Mouse (Mus musculus): Measurements from ENCODE around the gene Smad3. TPM values are rescaled to one million over a fixed set of nuclear protein-coding genes. Genes with fewer than 3 reads are reported as not detected.
A peak's percentile ranks its signal among the peaks of the same experiment; 100 is the strongest.

The Smad3 gene
- polyA plus RNA-seq, 1 experiment from 2014 or later, result 7.0 TPM

GRCm38 (mm10) chr9:63614018-63614985, 143.5 kb downstream of the Smad3 start:
- Histone ChIP-seq H3K4me2 (replicated peaks) (no peak overlapping the region), H3K27me3 (no peaks in the 10 kb centered on the region), H3K4me1 (peaks cover 22% of the 10 kb centered on the region), H3K9ac (replicated peaks) (no peak overlapping the region), H3K4me3 (no peak overlapping the region), H3K9me3 (no peaks in the 10 kb centered on the region), H3K36me3 (peaks cover 17% of the 10 kb centered on the region), H3K27ac (replicated peaks) (no peak overlapping the region)
- no peak for ATAC-seq (replicated peaks)
- 74% methylated on average over 11 of the region's 11 CpGs for WGBS

GRCm38 (mm10) chr9:63613569-63613968, 144.2 kb downstream of the Smad3 start:
- Histone ChIP-seq H3K4me1 (peaks cover 22% of the 10 kb centered on the region), H3K36me3 (peaks cover 11% of the 10 kb centered on the region), H3K9ac (replicated peaks) (no peak overlapping the region), H3K27ac (replicated peaks) (no peak overlapping the region), H3K4me3 (no peak overlapping the region), H3K4me2 (replicated peaks) (peak overlapping the region; percentile 1; the same call in 1 of the 2 replicates), H3K9me3 (no peaks in the 10 kb centered on the region), H3K27me3 (no peaks in the 10 kb centered on the region)
- 26% methylated on average over 1 of the region's 1 CpGs for WGBS
- ATAC-seq (replicated peaks), result 0 out of 2 replicates have a peak, but pooled peaks have one; percentile 13

GRCm38 (mm10) chr9:63612565-63613515, 145.0 kb downstream of the Smad3 start:
- ATAC-seq (replicated peaks), result 0 out of 2 replicates have a peak, but pooled peaks have one; percentile 26
- H3K27ac ChIP-seq (replicated peaks), result no peak overlapping the region
- 38% methylated on average over 16 of the region's 16 CpGs for WGBS

GRCm38 (mm10) chr9:63611967-63612366, 145.8 kb downstream of the Smad3 start:
- Histone ChIP-seq H3K4me1 (peaks cover 22% of the 10 kb centered on the region), H3K9ac (replicated peaks) (no peak overlapping the region), H3K27ac (replicated peaks) (no peak overlapping the region), H3K27me3 (no peaks in the 10 kb centered on the region), H3K36me3 (peaks cover under 1% of the 10 kb centered on the region; the same call in 1 of the 2 replicates), H3K4me2 (replicated peaks) (no peak overlapping the region), H3K9me3 (no peaks in the 10 kb centered on the region), H3K4me3 (no peak overlapping the region)
- 75% methylated on average over 5 of the region's 5 CpGs for WGBS
- no peak for ATAC-seq (replicated peaks)

More at GRCm38 (mm10) chr9:63612565-63613515, 145.0 kb downstream of the Smad3 start:
- no peaks in the 10 kb centered on the region for H3K27me3 ChIP-seq
- H3K4me2 ChIP-seq (replicated peaks), result peak overlapping the region; percentile 1; the same call in 1 of the 2 replicates
- no peaks in the 10 kb centered on the region for H3K9me3 ChIP-seq
- no peak overlapping the region for H3K4me3 ChIP-seq
- H3K36me3 ChIP-seq, result peaks cover 8% of the 10 kb centered on the region; the same call in 1 of the 2 replicates
- no peak overlapping the region for H3K9ac ChIP-seq (replicated peaks)
- peaks cover 22% of the 10 kb centered on the region for H3K4me1 ChIP-seq

GRCm38 (mm10) chr9:63610841-63611366, 146.9 kb downstream of the Smad3 start:
- no peak overlapping the region for H3K27ac ChIP-seq (replicated peaks)
- H3K9me3 ChIP-seq, result no peaks in the 10 kb centered on the region
- 14% methylated on average over 13 of the region's 13 CpGs for WGBS
- no peak for ATAC-seq (replicated peaks)
- H3K4me3 ChIP-seq, result no peak overlapping the region
- H3K4me2 ChIP-seq (replicated peaks), result no peak overlapping the region
- peaks cover 22% of the 10 kb centered on the region for H3K4me1 ChIP-seq
- H3K27me3 ChIP-seq, result no peaks in the 10 kb centered on the region
- no peak overlapping the region for H3K9ac ChIP-seq (replicated peaks)
- no peaks in the 10 kb centered on the region for H3K36me3 ChIP-seq

- ATAC-seq (replicated peaks), result no peak
- peaks cover 22% of the 10 kb centered on the region for H3K4me1 ChIP-seq
- H3K4me3 ChIP-seq, result no peak overlapping the region
- WGBS, result 87% methylated on average over 6 of the region's 6 CpGs
- no peak overlapping the region for H3K9ac ChIP-seq (replicated peaks)
- no peaks in the 10 kb centered on the region for H3K9me3 ChIP-seq
- H3K27ac ChIP-seq (replicated peaks), result no peak overlapping the region
- H3K4me2 ChIP-seq (replicated peaks), result no peak overlapping the region
- H3K36me3 ChIP-seq, result no peaks in the 10 kb centered on the region
- H3K27me3 ChIP-seq, result no peaks in the 10 kb centered on the region
Observed at GRCm38 (mm10) chr9:63610231-63610630, 147.6 kb downstream of the Smad3 start.

GRCm38 (mm10) chr9:63609776-63610175, 148.0 kb downstream of the Smad3 start:
- no peak overlapping the region for H3K9ac ChIP-seq (replicated peaks)
- 91% methylated on average over 2 of the region's 2 CpGs for WGBS

GRCm38 (mm10) chr9:63609246-63609645, 148.5 kb downstream of the Smad3 start:
- WGBS, result 75% methylated on average over 8 of the region's 8 CpGs

More at GRCm38 (mm10) chr9:63609776-63610175, 148.0 kb downstream of the Smad3 start:
- Histone ChIP-seq H3K9me3 (no peaks in the 10 kb centered on the region), H3K27ac (replicated peaks) (no peak overlapping the region), H3K27me3 (no peaks in the 10 kb centered on the region), H3K36me3 (no peaks in the 10 kb centered on the region), H3K4me2 (replicated peaks) (no peak overlapping the region), H3K4me3 (no peak overlapping the region), H3K4me1 (peaks cover 22% of the 10 kb centered on the region)
- no peak for ATAC-seq (replicated peaks)

GRCm38 (mm10) chr9:63608006-63608405, 149.8 kb downstream of the Smad3 start:
- Histone ChIP-seq H3K4me1 (peaks cover 26% of the 10 kb centered on the region), H3K4me3 (no peak overlapping the region), H3K27ac (replicated peaks) (no peak overlapping the region), H3K9me3 (no peaks in the 10 kb centered on the region), H3K9ac (replicated peaks) (no peak overlapping the region), H3K36me3 (no peaks in the 10 kb centered on the region), H3K4me2 (replicated peaks) (no peak overlapping the region), H3K27me3 (no peaks in the 10 kb centered on the region)
- no peak for ATAC-seq (replicated peaks)
- 69% methylated on average over 6 of the region's 6 CpGs for WGBS

More at GRCm38 (mm10) chr9:63609246-63609645, 148.5 kb downstream of the Smad3 start:
- no peak overlapping the region for H3K4me3 ChIP-seq
- H3K4me2 ChIP-seq (replicated peaks), result no peak overlapping the region
- H3K36me3 ChIP-seq, result no peaks in the 10 kb centered on the region
- no peak for ATAC-seq (replicated peaks)
- peaks cover 21% of the 10 kb centered on the region for H3K4me1 ChIP-seq
- no peaks in the 10 kb centered on the region for H3K9me3 ChIP-seq
- no peak overlapping the region for H3K27ac ChIP-seq (replicated peaks)
- H3K9ac ChIP-seq (replicated peaks), result no peak overlapping the region
- H3K27me3 ChIP-seq, result no peaks in the 10 kb centered on the region

GRCm38 (mm10) chr9:63606594-63606993, 151.2 kb downstream of the Smad3 start:
- no peak overlapping the region for H3K9ac ChIP-seq (replicated peaks)
- H3K27ac ChIP-seq (replicated peaks), result no peak overlapping the region
- H3K27me3 ChIP-seq, result no peaks in the 10 kb centered on the region
- no peak for ATAC-seq (replicated peaks)
- H3K36me3 ChIP-seq, result no peaks in the 10 kb centered on the region
- H3K9me3 ChIP-seq, result no peaks in the 10 kb centered on the region
- H3K4me1 ChIP-seq, result peaks cover 24% of the 10 kb centered on the region
- no peak overlapping the region for H3K4me2 ChIP-seq (replicated peaks)
- 78% methylated on average over 2 of the region's 2 CpGs for WGBS
- no peak overlapping the region for H3K4me3 ChIP-seq

GRCm38 (mm10) chr9:63603849-63604248, 153.9 kb downstream of the Smad3 start:
- 0 out of 2 replicates have a peak overlapping the region, but pooled peaks have one; percentile 90 for H3K9ac ChIP-seq (replicated peaks)
- H3K4me3 ChIP-seq, result peak overlapping the region; percentile 86; the same call in 1 of the 2 replicates
- H3K4me1 ChIP-seq, result peaks cover 16% of the 10 kb centered on the region
- H3K27ac ChIP-seq (replicated peaks), result no peak overlapping the region
- no peak for ATAC-seq (replicated peaks)
- H3K9me3 ChIP-seq, result no peaks in the 10 kb centered on the region
- no peaks in the 10 kb centered on the region for H3K36me3 ChIP-seq
- 69% methylated on average over 6 of the region's 6 CpGs for WGBS
- no peaks in the 10 kb centered on the region for H3K27me3 ChIP-seq
- 0 out of 2 replicates have a peak overlapping the region, but pooled peaks have one; percentile 73 for H3K4me2 ChIP-seq (replicated peaks)

All from forebrain, embryonic 15.5 days (tissue).